ENCODE assay signal across 9 mouse cellular contexts in genomic region chr5:127610787-127611509, GRCm38 (mm10). TPM values are rescaled to one million over a fixed set of nuclear protein-coding genes. Genes with fewer than 3 reads are reported as not detected.
DNase-seq lines count a peak whose midpoint lies in the region; ATAC-seq and TF ChIP-seq lines count a peak whose summit lies in the region.
"Had no signal": no experiment of that assay in that cellular context is flagged by ENCODE, and none has a peak within 500 bp of the region (broad histone marks: within the 10 kb centered on the region; RNA-seq: fewer than 3 reads in every experiment).

No protein-coding gene starts in this region.

- H3K4me3 ChIP-seq in heart, embryonic 15.5 days, result no peak overlapping the region
- H3K4me3 ChIP-seq in myocyte, result no peak overlapping the region
- H3K4me3 ChIP-seq: neural tube, embryonic 12.5 days had no signal

- H3K4me2 ChIP-seq in heart, embryonic 15.5 days, result peak overlapping the region; percentile 31
- peak overlapping the region; percentile 61 for H3K4me2 ChIP-seq in myocyte (ENCODE audit: low read depth)
- H3K4me2 ChIP-seq: neural tube, embryonic 12.5 days had no signal

- intact Hi-C loops in left cerebral cortex, postnatal 4 days (cut with DNase I), result no loop called here

- no peak for TF ChIP-seq POLR2A in myocyte (IDR thresholded peaks at IDR 0.05; ENCODE audit: insufficient read length, low read depth)

- DNase-seq in cerebellum, adult 18-20 months, result peak; percentile 48 to 53
- peak; percentile 88 for DNase-seq in 3T3-L1 (ENCODE audit: low read depth, low spot score)
- peak; percentile 32 for DNase-seq in cerebellum, adult 8-10 months
- peak; percentile 50 for DNase-seq in left cerebral cortex, postnatal 4 days
- DNase-seq in right cerebral cortex, postnatal 25 days, result no peak

- no peaks in the 10 kb centered on the region for H3K9me3 ChIP-seq in heart, embryonic 15.5 days (replicated peaks)
- H3K9me3 ChIP-seq: neural tube, embryonic 12.5 days had no signal

- WGBS in heart, embryonic 15.5 days, result 49% methylated on average over 6 of the region's 6 CpGs

- peaks cover 69% of the 10 kb centered on the region for H3K4me1 ChIP-seq in heart, embryonic 15.5 days (replicated peaks)

- H3K27ac ChIP-seq in heart, embryonic 15.5 days, result peak overlapping the region; percentile 70
- H3K27ac ChIP-seq: neural tube, embryonic 12.5 days had no signal

- H3K9ac ChIP-seq in heart, embryonic 15.5 days, result peak overlapping the region; percentile 18; the same call in 1 of the 2 replicates
- H3K9ac ChIP-seq: neural tube, embryonic 12.5 days had no signal

- peaks cover 93% of the 10 kb centered on the region for H3K79me2 ChIP-seq in myocyte (ENCODE audit: control insufficient read depth, insufficient read depth)

- ATAC-seq in cerebellum, adult (ENCODE audit: insufficient number of reproducible peaks, low FRiP score, low TSS enrichment), result no peak
- peak; percentile 63; the same call in 1 of the 2 replicates for ATAC-seq in heart, embryonic 15.5 days (replicated peaks; ENCODE audit: insufficient number of reproducible peaks, insufficient read depth, low FRiP score, low read depth)

- no peak overlapping the region for H3ac ChIP-seq in myocyte (ENCODE audit: control insufficient read depth, insufficient read length)

- no peaks in the 10 kb centered on the region for H3K27me3 ChIP-seq in heart, embryonic 15.5 days
- H3K27me3 ChIP-seq in myocyte (ENCODE audit: control insufficient read depth, insufficient read depth, insufficient read length), result no peaks in the 10 kb centered on the region
- H3K27me3 ChIP-seq: neural tube, embryonic 12.5 days had no signal

- H3K36me3 ChIP-seq in heart, embryonic 15.5 days, result peaks cover 14% of the 10 kb centered on the region; the same call in 1 of the 2 replicates
- H3K36me3 ChIP-seq in myocyte (ENCODE audit: control insufficient read depth, insufficient read depth), result peaks cover 7% of the 10 kb centered on the region

TF ChIP-seq in myocyte, 11 proteins besides CTCF, POLR2A, EP300 and RAD21:
- TF ChIP-seq MYOG (IDR thresholded peaks at IDR 0.05; ENCODE audit: control insufficient read depth in 1 of 3, insufficient read depth in 1 of 3, insufficient read length in 2 of 3, low read depth in 2 of 3), result peak in 2 of 3 experiments; percentile 7 to 60
- no peak for TF ChIP-seq POLR2AphosphoS2 (IDR thresholded peaks at IDR 0.05; ENCODE audit: insufficient read length, low read depth)
- TF ChIP-seq USF1 (IDR thresholded peaks at IDR 0.05; ENCODE audit: low read depth), result peak; percentile 76
- TF ChIP-seq SRF (IDR thresholded peaks at IDR 0.05; ENCODE audit: control insufficient read depth, insufficient read length, low read depth), result no peak
- TF ChIP-seq MYOD1 (IDR thresholded peaks at IDR 0.05; ENCODE audit: control insufficient read depth in 1 of 3, insufficient read length in 2 of 3, low read depth in 2 of 3), result peak in 1 of 3 experiments; percentile 51
- no peak for TF ChIP-seq REST (IDR thresholded peaks at IDR 0.05; ENCODE audit: insufficient read depth, insufficient read length)

RNA-seq across cellular contexts. Expression of gene Glt1d1, which starts 21.1 kb away (rescaled TPM):
- polyA plus RNA-seq in heart, embryonic 15.5 days (2015; fragmentation: Nextera tagmentation; extraction: Ambion mirVana), result 0.20 TPM in 1 of 2 replicates, not detected in the other
- total RNA-seq in left cerebral cortex, postnatal 4 days (2021), result 10 to 100 TPM; 15.4 to 18.5 TPM
- polyA plus RNA-seq in myocyte (2012; fragmentation: generic; extraction: Trizol), result not detected

RNA-seq across cellular contexts. Expression of gene Slc15a4, which starts 21.7 kb away (rescaled TPM):
- polyA plus RNA-seq in heart, embryonic 15.5 days (2015; fragmentation: Nextera tagmentation; extraction: Ambion mirVana), result 16.6 and 20.5 TPM in 2 replicates
- 10 to 100 TPM; 22.9 to 25.3 TPM for total RNA-seq in left cerebral cortex, postnatal 4 days (2021)
- 69.6 TPM for polyA plus RNA-seq in myocyte (2012; fragmentation: generic; extraction: Trizol)
